Mouse (Mus musculus) myocyte (in vitro differentiated cells): Measurements from ENCODE around the gene Ccdc9.

Experiments used
- CEBPB ChIP-seq: IDR thresholded peaks from 2 replicates; pipeline ENCODE4 v1.6.1; 2011; ENCODE audit warnings: mild to moderate bottlenecking, moderate library complexity; ENCODE audit not compliant: poor library complexity, insufficient read depth, severe bottlenecking
- E2F4 ChIP-seq: IDR thresholded peaks from one replicate; pipeline ENCODE4 v1.6.1; 2011; ENCODE audit warnings: mild to moderate bottlenecking, control low read depth, moderate library complexity; ENCODE audit not compliant: insufficient read depth
- MAX ChIP-seq: IDR thresholded peaks from one replicate; pipeline ENCODE4 v1.6.1; 2011; ENCODE audit warnings: low read depth, mild to moderate bottlenecking, control low read depth
- MYOD1 ChIP-seq, 3 experiments: IDR thresholded peaks; one replicate each; pipeline ENCODE4 v1.6.1; 2011; ENCODE audit warnings: control low read depth in 2 of 3, low read depth in 2 of 3, mild to moderate bottlenecking in 2 of 3, moderate library complexity in 1 of 3; ENCODE audit not compliant: insufficient read length in 2 of 3, control insufficient read depth in 1 of 3
- MYOG ChIP-seq, 3 experiments: IDR thresholded peaks; one replicate each; pipeline ENCODE4 v1.6.1; 2011; ENCODE audit warnings: control low read depth in 2 of 3, low read depth in 2 of 3, mild to moderate bottlenecking in 2 of 3; ENCODE audit not compliant: insufficient read length in 2 of 3, control insufficient read depth in 1 of 3, insufficient read depth in 1 of 3
- POLR2A ChIP-seq: IDR thresholded peaks from one replicate; pipeline ENCODE4 v1.6.1; 2011; ENCODE audit warnings: low read depth, mild to moderate bottlenecking, control low read depth, moderate library complexity; ENCODE audit not compliant: insufficient read length
- POLR2AphosphoS2 ChIP-seq: IDR thresholded peaks from one replicate; pipeline ENCODE4 v1.6.1; 2011; ENCODE audit warnings: low read depth, control low read depth; ENCODE audit not compliant: insufficient read length
- REST ChIP-seq: IDR thresholded peaks from one replicate; pipeline ENCODE4 v1.6.1; 2011; ENCODE audit warnings: mild to moderate bottlenecking, control low read depth, moderate library complexity; ENCODE audit not compliant: insufficient read depth, insufficient read length
- TCF12 ChIP-seq: IDR thresholded peaks from one replicate; pipeline ENCODE4 v1.6.1; 2011; ENCODE audit warnings: mild to moderate bottlenecking, control low read depth; ENCODE audit not compliant: poor library complexity, insufficient read depth, severe bottlenecking
- TCF3 ChIP-seq: IDR thresholded peaks from one replicate; pipeline ENCODE4 v1.6.1; 2011; ENCODE audit warnings: low read depth, control low read depth; ENCODE audit not compliant: insufficient read length
- USF1 ChIP-seq: IDR thresholded peaks from one replicate; pipeline ENCODE4 v1.6.1; 2011; ENCODE audit warnings: low read depth, mild to moderate bottlenecking, control low read depth, moderate library complexity

- TF ChIP-seq E2F4 (no peak), MAX (no peak), POLR2A (peak; percentile 72), CEBPB (no peak), POLR2AphosphoS2 (peak; percentile 62), REST (no peak), TCF3 (no peak), USF1 (no peak), TCF12 (no peak), MYOG (IDR thresholded peaks at IDR 0.05; ENCODE audit: control insufficient read depth in 1 of 3, insufficient read depth in 1 of 3, insufficient read length in 2 of 3, low read depth in 2 of 3) (peak in 2 of 3 experiments; percentile 57 to 79), MYOD1 (IDR thresholded peaks at IDR 0.05; ENCODE audit: control insufficient read depth in 1 of 3, insufficient read length in 2 of 3, low read depth in 2 of 3) (peak in 2 of 3 experiments; percentile 61 to 68)
Measured at GRCm38 (mm10) chr7:16295321-16295900, 8.8 kb upstream of the Ccdc9 start.
